ENCODE assay signal across 9 mouse cellular contexts in the genomic region with DNA sequence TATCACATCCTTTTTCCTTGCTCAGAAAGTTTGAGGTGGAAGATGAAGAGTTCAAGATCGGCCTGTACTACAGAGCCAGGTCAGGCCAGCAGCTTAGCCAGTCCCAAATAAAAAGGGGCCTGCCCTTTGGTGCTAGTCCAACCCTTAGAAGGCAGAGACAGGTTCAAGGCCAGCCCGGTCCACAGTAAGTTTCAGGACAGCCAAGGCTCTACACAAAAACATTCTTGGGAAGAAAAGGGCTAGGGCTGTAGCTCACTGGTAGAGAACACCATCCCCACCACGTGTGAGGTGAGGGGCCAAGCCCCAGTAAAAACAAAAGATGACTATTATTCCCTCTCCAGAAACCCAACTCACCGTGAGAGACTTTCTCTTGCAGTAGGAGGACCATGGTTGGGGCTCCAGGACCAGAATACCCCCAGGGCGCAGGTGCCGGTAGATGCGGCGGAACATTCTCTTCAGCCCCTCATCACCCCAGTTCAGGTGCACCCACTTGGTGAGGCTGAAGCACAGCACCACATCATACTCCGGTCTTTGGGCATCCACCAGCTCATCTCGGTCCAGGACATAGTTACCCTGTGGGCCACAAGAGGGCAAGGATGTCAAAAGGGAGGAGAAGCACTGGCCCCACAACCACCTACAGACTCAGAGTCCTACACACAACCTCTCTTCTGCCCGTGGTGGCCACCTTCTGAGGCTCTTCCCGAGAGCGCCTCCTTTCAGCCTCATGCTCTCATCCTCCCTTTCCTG. TPM values are rescaled to one million over a fixed set of nuclear protein-coding genes. Genes with fewer than 3 reads are reported as not detected.
A peak's percentile ranks its signal among the peaks of the same experiment; 100 is the strongest.
DNase-seq lines count a peak whose midpoint lies in the region; ATAC-seq lines count a peak whose summit lies in the region.
"Had no signal": no experiment of that assay in that cellular context is flagged by ENCODE, and none has a peak within 500 bp of the region (broad histone marks: within the 10 kb centered on the region; RNA-seq: fewer than 3 reads in every experiment).

No protein-coding gene starts in this region.

- no peak overlapping the region for H3K27ac ChIP-seq in kidney, embryonic 16.5 days (ENCODE audit: low read length)
- H3K27ac ChIP-seq in embryonic facial prominence, embryonic 14.5 days (replicated peaks; ENCODE audit: low read depth, low read length) = no peak overlapping the region
- H3K27ac ChIP-seq in hindbrain, embryonic 15.5 days (replicated peaks) = no peak overlapping the region
- H3K27ac ChIP-seq in midbrain, embryonic 15.5 days = no peak overlapping the region

- ATAC-seq in kidney, embryonic 16.5 days (ENCODE audit: low FRiP score, low TSS enrichment) = no peak
- ATAC-seq in embryonic facial prominence, embryonic 14.5 days (ENCODE audit: low read depth) = no peak
- no peak for ATAC-seq in hindbrain, embryonic 15.5 days (ENCODE audit: low FRiP score, low read depth)
- no peak for ATAC-seq in midbrain, embryonic 15.5 days (replicated peaks)

- peak overlapping the region; percentile 66 for H3K4me2 ChIP-seq in kidney, embryonic 16.5 days (replicated peaks; ENCODE audit: low read depth, low read length)
- H3K4me2 ChIP-seq in embryonic facial prominence, embryonic 14.5 days (ENCODE audit: low read depth, low read length) = peak overlapping the region; percentile 78
- peak overlapping the region; percentile 79 for H3K4me2 ChIP-seq in hindbrain, embryonic 15.5 days
- peak overlapping the region; percentile 91 for H3K4me2 ChIP-seq in midbrain, embryonic 15.5 days

- H3K4me1 ChIP-seq in kidney, embryonic 16.5 days (ENCODE audit: insufficient read depth, low read length) = peaks cover 37% of the 10 kb centered on the region
- peaks cover 24% of the 10 kb centered on the region for H3K4me1 ChIP-seq in embryonic facial prominence, embryonic 14.5 days (ENCODE audit: control insufficient read depth, insufficient read depth, low read length)
- peaks cover 64% of the 10 kb centered on the region for H3K4me1 ChIP-seq in hindbrain, embryonic 15.5 days (replicated peaks)
- H3K4me1 ChIP-seq in midbrain, embryonic 15.5 days = peaks cover 60% of the 10 kb centered on the region

- H3K9me3 ChIP-seq in kidney, embryonic 16.5 days (ENCODE audit: low read length) = no peaks in the 10 kb centered on the region
- H3K9me3 ChIP-seq in embryonic facial prominence, embryonic 14.5 days (ENCODE audit: control insufficient read depth, low read length) = no peaks in the 10 kb centered on the region
- no peaks in the 10 kb centered on the region for H3K9me3 ChIP-seq in hindbrain, embryonic 15.5 days
- H3K9me3 ChIP-seq in midbrain, embryonic 15.5 days = no peaks in the 10 kb centered on the region

- peaks cover 44% of the 10 kb centered on the region for H3K36me3 ChIP-seq in kidney, embryonic 16.5 days (ENCODE audit: insufficient read depth, low read length)
- H3K36me3 ChIP-seq in embryonic facial prominence, embryonic 14.5 days (ENCODE audit: control insufficient read depth, insufficient read depth, low read length) = peaks cover 47% of the 10 kb centered on the region
- peaks cover 30% of the 10 kb centered on the region for H3K36me3 ChIP-seq in hindbrain, embryonic 15.5 days
- H3K36me3 ChIP-seq in midbrain, embryonic 15.5 days (replicated peaks) = peaks cover 12% of the 10 kb centered on the region; the same call in 1 of the 2 replicates

- H3K27me3 ChIP-seq in kidney, embryonic 16.5 days (ENCODE audit: insufficient read depth, low read length) = no peaks in the 10 kb centered on the region
- H3K27me3 ChIP-seq in embryonic facial prominence, embryonic 14.5 days (replicated peaks; ENCODE audit: control insufficient read depth, insufficient read depth, low read length) = no peaks in the 10 kb centered on the region
- no peaks in the 10 kb centered on the region for H3K27me3 ChIP-seq in hindbrain, embryonic 15.5 days
- H3K27me3 ChIP-seq in midbrain, embryonic 15.5 days (replicated peaks) = no peaks in the 10 kb centered on the region

- peak overlapping the region; percentile 98 for H3K9ac ChIP-seq in kidney, embryonic 16.5 days (replicated peaks; ENCODE audit: low read length)
- H3K9ac ChIP-seq in embryonic facial prominence, embryonic 14.5 days (ENCODE audit: low read depth, low read length) = peak overlapping the region; percentile 85
- peak overlapping the region; percentile 93; the same call in 1 of the 2 replicates for H3K9ac ChIP-seq in hindbrain, embryonic 15.5 days
- H3K9ac ChIP-seq in midbrain, embryonic 15.5 days = 0 out of 2 replicates have a peak overlapping the region, but pooled peaks have one; percentile 88

- no peak for DNase-seq in kidney, adult 8-10 months
- DNase-seq in embryonic facial prominence, embryonic 14.5 days (ENCODE audit: low spot score) = no peak
- DNase-seq in gastrocnemius, postnatal 25 days = no peak
- DNase-seq in gastrocnemius, postnatal 10 days = no peak
- DNase-seq in urinary bladder, postnatal 14 days (ENCODE audit: low spot score) = no peak
- DNase-seq: lung, postnatal 36 days had no signal

- peak overlapping the region; percentile 90 for H3K4me3 ChIP-seq in kidney, embryonic 16.5 days (ENCODE audit: low read length)
- peak overlapping the region; percentile 61 for H3K4me3 ChIP-seq in embryonic facial prominence, embryonic 14.5 days (ENCODE audit: low read depth, low read length)
- peak overlapping the region; percentile 77 for H3K4me3 ChIP-seq in hindbrain, embryonic 15.5 days
- H3K4me3 ChIP-seq in midbrain, embryonic 15.5 days = peak overlapping the region; percentile 72

- WGBS in kidney, embryonic 16.5 days = 69% methylated on average over 13 of the region's 13 CpGs
- WGBS in embryonic facial prominence, embryonic 14.5 days = 78% methylated on average over 13 of the region's 13 CpGs
- WGBS in hindbrain, embryonic 15.5 days = 80% methylated on average over 13 of the region's 13 CpGs
- 84% methylated on average over 13 of the region's 13 CpGs for WGBS in midbrain, embryonic 15.5 days

RNA-seq across cellular contexts. Expression of a gene that starts 4.3 kb away (rescaled TPM):
- polyA plus RNA-seq in kidney, embryonic 16.5 days (2015; fragmentation: Nextera tagmentation; extraction: Ambion mirVana) = 26.0 and 32.1 TPM in 2 replicates
- polyA plus RNA-seq in embryonic facial prominence, embryonic 14.5 days (2014; fragmentation: Nextera tagmentation; extraction: Ambion mirVana) = 31.3 and 39.5 TPM in 2 replicates
- 43.4 and 44.7 TPM in 2 replicates for polyA plus RNA-seq in hindbrain, embryonic 15.5 days (2015; fragmentation: Nextera tagmentation; extraction: Ambion mirVana)
- polyA plus RNA-seq in midbrain, embryonic 15.5 days (2015; fragmentation: Nextera tagmentation; extraction: Ambion mirVana) = 37.3 and 45.0 TPM in 2 replicates
- 1 to 10 TPM; 7.1 to 8.9 TPM for total RNA-seq in gastrocnemius, postnatal 25 days (2021)
- 10 to 100 TPM in 1 of 2 experiments, 1 to 10 TPM in 1; 9.8 to 13.5 TPM for total RNA-seq in gastrocnemius, postnatal 10 days (2021)

RNA-seq across cellular contexts. Expression of a gene that starts 4.5 kb away (rescaled TPM):
- 11.0 and 11.2 TPM in 2 replicates for polyA plus RNA-seq in kidney, embryonic 16.5 days (2015; fragmentation: Nextera tagmentation; extraction: Ambion mirVana)
- polyA plus RNA-seq in embryonic facial prominence, embryonic 14.5 days (2014; fragmentation: Nextera tagmentation; extraction: Ambion mirVana) = 12.2 and 15.2 TPM in 2 replicates
- polyA plus RNA-seq in hindbrain, embryonic 15.5 days (2015; fragmentation: Nextera tagmentation; extraction: Ambion mirVana) = 9.7 and 11.0 TPM in 2 replicates
- polyA plus RNA-seq in midbrain, embryonic 15.5 days (2015; fragmentation: Nextera tagmentation; extraction: Ambion mirVana) = 10.7 and 10.8 TPM in 2 replicates
- total RNA-seq in gastrocnemius, postnatal 25 days (2021) = 10 to 100 TPM; 14.7 to 20.1 TPM
- total RNA-seq in gastrocnemius, postnatal 10 days (2021) = 10 to 100 TPM; 22.4 to 22.8 TPM

RNA-seq across cellular contexts. Expression of a gene that starts 4.6 kb away (rescaled TPM):
- 24.8 and 31.8 TPM in 2 replicates for polyA plus RNA-seq in kidney, embryonic 16.5 days (2015; fragmentation: Nextera tagmentation; extraction: Ambion mirVana)
- polyA plus RNA-seq in embryonic facial prominence, embryonic 14.5 days (2014; fragmentation: Nextera tagmentation; extraction: Ambion mirVana) = 16.5 and 18.8 TPM in 2 replicates
- 11.9 and 12.8 TPM in 2 replicates for polyA plus RNA-seq in hindbrain, embryonic 15.5 days (2015; fragmentation: Nextera tagmentation; extraction: Ambion mirVana)
- polyA plus RNA-seq in midbrain, embryonic 15.5 days (2015; fragmentation: Nextera tagmentation; extraction: Ambion mirVana) = 10.5 and 11.9 TPM in 2 replicates
- total RNA-seq in gastrocnemius, postnatal 25 days (2021) = under 1 TPM in 1 of 2 experiments, not detected in 1; 0.35 TPM
- 1 to 10 TPM; 2.0 to 3.1 TPM for total RNA-seq in gastrocnemius, postnatal 10 days (2021)

RNA-seq across cellular contexts. Expression of a gene that starts 37.4 kb away (rescaled TPM):
- polyA plus RNA-seq in kidney, embryonic 16.5 days (2015; fragmentation: Nextera tagmentation; extraction: Ambion mirVana) = 126 and 129 TPM in 2 replicates
- polyA plus RNA-seq in embryonic facial prominence, embryonic 14.5 days (2014; fragmentation: Nextera tagmentation; extraction: Ambion mirVana) = 134 and 141 TPM in 2 replicates
- 84.5 and 88.6 TPM in 2 replicates for polyA plus RNA-seq in hindbrain, embryonic 15.5 days (2015; fragmentation: Nextera tagmentation; extraction: Ambion mirVana)
- 58.0 and 59.8 TPM in 2 replicates for polyA plus RNA-seq in midbrain, embryonic 15.5 days (2015; fragmentation: Nextera tagmentation; extraction: Ambion mirVana)
- 10 to 100 TPM; 57.8 to 59.1 TPM for total RNA-seq in gastrocnemius, postnatal 25 days (2021)
- 100 to 1,000 TPM; 189 to 203 TPM for total RNA-seq in gastrocnemius, postnatal 10 days (2021)

RNA-seq across cellular contexts. Expression of a gene that starts 41.5 kb away (rescaled TPM):
- 2.1 and 2.2 TPM in 2 replicates for polyA plus RNA-seq in kidney, embryonic 16.5 days (2015; fragmentation: Nextera tagmentation; extraction: Ambion mirVana)
- polyA plus RNA-seq in embryonic facial prominence, embryonic 14.5 days (2014; fragmentation: Nextera tagmentation; extraction: Ambion mirVana) = 1.5 TPM in 2 replicates
- 44.1 and 48.5 TPM in 2 replicates for polyA plus RNA-seq in hindbrain, embryonic 15.5 days (2015; fragmentation: Nextera tagmentation; extraction: Ambion mirVana)
- 58.6 and 61.2 TPM in 2 replicates for polyA plus RNA-seq in midbrain, embryonic 15.5 days (2015; fragmentation: Nextera tagmentation; extraction: Ambion mirVana)
- under 1 TPM; 0.10 to 0.35 TPM for total RNA-seq in gastrocnemius, postnatal 25 days (2021)
- under 1 TPM; 0.45 to 0.75 TPM for total RNA-seq in gastrocnemius, postnatal 10 days (2021)
